8 mouse cellular contexts compared by ENCODE assay signal in the genomic region with DNA sequence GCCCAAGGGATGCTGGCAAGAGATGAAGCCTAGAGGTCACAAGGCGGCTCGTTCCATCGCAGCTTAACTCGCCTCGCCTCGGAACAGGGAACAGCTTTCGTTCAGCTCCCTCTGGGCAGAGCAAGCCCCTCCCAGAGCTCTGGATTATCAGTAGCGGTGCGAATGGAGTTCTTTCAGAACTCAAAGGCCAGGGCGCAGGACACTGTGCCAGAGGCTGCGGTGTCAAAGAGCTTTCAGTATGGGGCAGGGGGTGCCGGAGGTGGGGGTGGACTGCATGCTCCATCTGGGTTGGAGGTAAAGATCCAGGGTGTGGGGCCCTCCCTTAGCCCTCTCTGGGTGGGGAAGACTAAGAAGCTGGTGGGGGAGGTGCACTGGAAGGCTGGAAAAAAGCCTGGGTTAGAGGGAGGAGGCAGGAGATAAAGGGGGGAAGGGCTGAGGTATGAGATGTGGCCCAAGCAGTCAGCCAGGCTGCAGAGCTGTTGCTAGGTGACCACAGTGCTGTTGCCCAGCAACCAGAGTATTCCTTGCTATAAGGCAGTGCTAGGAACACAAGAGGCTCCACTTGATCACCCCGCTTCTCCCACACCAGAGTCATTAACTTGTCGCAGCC. TPM values are rescaled to one million over a fixed set of nuclear protein-coding genes. Genes with fewer than 3 reads are reported as not detected.
DNase-seq lines count a peak whose midpoint lies in the region; ATAC-seq and TF ChIP-seq lines count a peak whose summit lies in the region.

No protein-coding gene starts in this region.

- no peak for TF ChIP-seq POLR2A in kidney, adult 2 months (IDR thresholded peaks at IDR 0.05; ENCODE audit: low read depth, low read length)
- TF ChIP-seq POLR2A in thymus, adult 2 months (IDR thresholded peaks at IDR 0.05; ENCODE audit: control insufficient read depth, extremely low read depth, insufficient read depth, low read length, poor library complexity): no peak

- H3K27me3 ChIP-seq in kidney, adult 2 months (replicated peaks; ENCODE audit: control insufficient read depth, insufficient read depth, low read length): no peaks in the 10 kb centered on the region
- H3K27me3 ChIP-seq in embryonic facial prominence, embryonic 15.5 days: no peaks in the 10 kb centered on the region
- no peaks in the 10 kb centered on the region for H3K27me3 ChIP-seq in heart, embryonic 14.5 days (ENCODE audit: control insufficient read depth, insufficient read depth, low read length)
- H3K27me3 ChIP-seq in liver, embryonic 12.5 days (replicated peaks): no peaks in the 10 kb centered on the region
- H3K27me3 ChIP-seq in thymus, adult 2 months (ENCODE audit: control insufficient read depth, insufficient read depth, low read length): no peaks in the 10 kb centered on the region

- TF ChIP-seq CTCF in kidney, adult 2 months (conservative IDR thresholded peaks at IDR 0.05; ENCODE audit: insufficient read depth, insufficient read length, low read depth, low read length): no peak
- TF ChIP-seq CTCF in thymus, adult 2 months (IDR thresholded peaks at IDR 0.05; ENCODE audit: borderline replicate concordance, control insufficient read depth, extremely low read depth, insufficient read depth, low read length, poor library complexity): no peak

- H3K9me3 ChIP-seq in embryonic facial prominence, embryonic 15.5 days (replicated peaks): no peaks in the 10 kb centered on the region
- no peaks in the 10 kb centered on the region for H3K9me3 ChIP-seq in heart, embryonic 14.5 days (ENCODE audit: control insufficient read depth, low read length)
- no peaks in the 10 kb centered on the region for H3K9me3 ChIP-seq in liver, embryonic 12.5 days (replicated peaks)

- no peak overlapping the region for H3K4me3 ChIP-seq in kidney, adult 2 months (ENCODE audit: insufficient read depth, low read depth, low read length)
- H3K4me3 ChIP-seq in embryonic facial prominence, embryonic 15.5 days (replicated peaks): 0 out of 2 replicates have a peak overlapping the region, but pooled peaks have one; percentile 6
- H3K4me3 ChIP-seq in heart, embryonic 14.5 days (ENCODE audit: control insufficient read depth in 1 of 2, insufficient read depth in 1 of 2, low read depth in 1 of 2, low read length in 2 of 2): peak overlapping the region; percentile 29 to 34
- H3K4me3 ChIP-seq in liver, embryonic 12.5 days: no peak overlapping the region
- H3K4me3 ChIP-seq in thymus, adult 2 months (ENCODE audit: control insufficient read depth, insufficient read depth, low read length): no peak overlapping the region

- H3K9ac ChIP-seq in embryonic facial prominence, embryonic 15.5 days: 0 out of 2 replicates have a peak overlapping the region, but pooled peaks have one; percentile 19
- peak overlapping the region; percentile 51 for H3K9ac ChIP-seq in heart, embryonic 14.5 days (ENCODE audit: low read length)
- 0 out of 2 replicates have a peak overlapping the region, but pooled peaks have one; percentile 15 for H3K9ac ChIP-seq in liver, embryonic 12.5 days

- WGBS in kidney, adult 2 months: 26% methylated on average over 14 of the region's 14 CpGs
- WGBS in embryonic facial prominence, embryonic 15.5 days: 6% methylated on average over 14 of the region's 14 CpGs
- WGBS in heart, embryonic 14.5 days: 2% methylated on average over 14 of the region's 14 CpGs
- WGBS in liver, embryonic 12.5 days (ENCODE audit: insufficient replicate concordance): 19% methylated on average over 14 of the region's 14 CpGs
- WGBS in thymus, adult 2 months: 87% methylated on average over 14 of the region's 14 CpGs

- peak; percentile 44 for DNase-seq in kidney, adult 2 months
- no peak for DNase-seq in kidney, adult 11 months
- peak; percentile 54 to 80 for DNase-seq in kidney, postnatal 25 days
- DNase-seq in retina, adult 2 months (ENCODE audit: low read depth, low spot score): peak; percentile 71
- no peak for DNase-seq in thymus, adult 2 months

- ATAC-seq in embryonic facial prominence, embryonic 15.5 days (ENCODE audit: insufficient number of reproducible peaks, low FRiP score, low TSS enrichment, low read depth): peak; percentile 83
- ATAC-seq in heart, embryonic 14.5 days (ENCODE audit: insufficient number of reproducible peaks, insufficient read depth, low FRiP score, low read depth): peak; percentile 94
- peak; percentile 48 for ATAC-seq in liver, embryonic 12.5 days

- H3K4me2 ChIP-seq in embryonic facial prominence, embryonic 15.5 days (replicated peaks): peak overlapping the region; percentile 30
- H3K4me2 ChIP-seq in heart, embryonic 14.5 days (ENCODE audit: low read length): peak overlapping the region; percentile 59
- H3K4me2 ChIP-seq in liver, embryonic 12.5 days: peak overlapping the region; percentile 13; the same call in 1 of the 2 replicates

- H3K36me3 ChIP-seq in kidney, adult 2 months (ENCODE audit: control insufficient read depth, insufficient read depth, low read length): no peaks in the 10 kb centered on the region
- no peaks in the 10 kb centered on the region; the same call in 1 of the 2 replicates for H3K36me3 ChIP-seq in embryonic facial prominence, embryonic 15.5 days
- peaks cover 10% of the 10 kb centered on the region for H3K36me3 ChIP-seq in heart, embryonic 14.5 days (ENCODE audit: control insufficient read depth, insufficient read depth, low read length)
- H3K36me3 ChIP-seq in liver, embryonic 12.5 days: no peaks in the 10 kb centered on the region
- no peaks in the 10 kb centered on the region for H3K36me3 ChIP-seq in thymus, adult 2 months (ENCODE audit: control insufficient read depth, insufficient read depth, low read length)

- no peaks in the 10 kb centered on the region for H3K4me1 ChIP-seq in kidney, adult 2 months (ENCODE audit: control insufficient read depth, insufficient read depth, low read length)
- H3K4me1 ChIP-seq in embryonic facial prominence, embryonic 15.5 days: peaks cover 13% of the 10 kb centered on the region
- peaks cover 35 to 45% of the 10 kb centered on the region in 2 experiments for H3K4me1 ChIP-seq in heart, embryonic 14.5 days (ENCODE audit: control insufficient read depth in 2 of 2, insufficient read depth in 2 of 2, low read length in 2 of 2)
- H3K4me1 ChIP-seq in liver, embryonic 12.5 days: peaks cover 21% of the 10 kb centered on the region
- H3K4me1 ChIP-seq in thymus, adult 2 months (replicated peaks; ENCODE audit: control insufficient read depth, insufficient read depth, low read length): peaks cover 2% of the 10 kb centered on the region; the same call in 1 of the 2 replicates

- H3K27ac ChIP-seq in kidney, adult 2 months (ENCODE audit: insufficient read depth, low read depth, low read length): no peak overlapping the region
- 0 out of 2 replicates have a peak overlapping the region, but pooled peaks have one; percentile 11 for H3K27ac ChIP-seq in embryonic facial prominence, embryonic 15.5 days (replicated peaks)
- H3K27ac ChIP-seq in heart, embryonic 14.5 days (replicated peaks in 1 of 2; ENCODE audit: control insufficient read depth in 1 of 2, insufficient read depth in 1 of 2, low read depth in 2 of 2, low read length in 2 of 2): peak overlapping the region; percentile 87 to 92
- no peak overlapping the region for H3K27ac ChIP-seq in liver, embryonic 12.5 days
- H3K27ac ChIP-seq in thymus, adult 2 months (ENCODE audit: control insufficient read depth, insufficient read depth, low read length): no peak overlapping the region

RNA-seq across cellular contexts. Expression of a gene that starts 9.1 kb away (rescaled TPM):
- polyA plus RNA-seq in kidney, adult 2 months (2012; rRNA removed): 31.0 and 34.4 TPM in 2 replicates
- 89.6 and 93.7 TPM in 2 replicates for polyA plus RNA-seq in embryonic facial prominence, embryonic 15.5 days (2015; fragmentation: Nextera tagmentation; extraction: Ambion mirVana)
- polyA plus RNA-seq in heart, embryonic 14.5 days (2014; fragmentation: Nextera tagmentation; extraction: Ambion mirVana): 39.8 and 46.9 TPM in 2 replicates
- 28.3 and 29.3 TPM in 2 replicates for polyA plus RNA-seq in liver, embryonic 12.5 days (2016; fragmentation: Nextera tagmentation; extraction: Ambion mirVana)
- 106 and 112 TPM in 2 replicates for polyA plus RNA-seq in thymus, adult 2 months (2012; rRNA removed)

RNA-seq across cellular contexts. Expression of a gene that starts 9.8 kb away (rescaled TPM):
- 5.3 and 5.8 TPM in 2 replicates for polyA plus RNA-seq in kidney, adult 2 months (2012; rRNA removed)
- polyA plus RNA-seq in embryonic facial prominence, embryonic 15.5 days (2015; fragmentation: Nextera tagmentation; extraction: Ambion mirVana): 10.4 and 12.2 TPM in 2 replicates
- polyA plus RNA-seq in heart, embryonic 14.5 days (2014; fragmentation: Nextera tagmentation; extraction: Ambion mirVana): 16.1 and 20.6 TPM in 2 replicates
- 1.1 and 1.4 TPM in 2 replicates for polyA plus RNA-seq in liver, embryonic 12.5 days (2016; fragmentation: Nextera tagmentation; extraction: Ambion mirVana)
- 6.6 and 10.5 TPM in 2 replicates for polyA plus RNA-seq in thymus, adult 2 months (2012; rRNA removed)

RNA-seq across cellular contexts. Expression of a gene that starts 18.0 kb away (rescaled TPM):
- 220 and 295 TPM in 2 replicates for polyA plus RNA-seq in kidney, adult 2 months (2012; rRNA removed)
- 137 and 139 TPM in 2 replicates for polyA plus RNA-seq in embryonic facial prominence, embryonic 15.5 days (2015; fragmentation: Nextera tagmentation; extraction: Ambion mirVana)
- polyA plus RNA-seq in heart, embryonic 14.5 days (2014; fragmentation: Nextera tagmentation; extraction: Ambion mirVana): 71.8 and 71.9 TPM in 2 replicates
- 52.7 and 58.9 TPM in 2 replicates for polyA plus RNA-seq in liver, embryonic 12.5 days (2016; fragmentation: Nextera tagmentation; extraction: Ambion mirVana)
- polyA plus RNA-seq in thymus, adult 2 months (2012; rRNA removed): 418 and 504 TPM in 2 replicates

RNA-seq across cellular contexts. Expression of a gene that starts 20.4 kb away (rescaled TPM):
- 64.7 and 74.3 TPM in 2 replicates for polyA plus RNA-seq in kidney, adult 2 months (2012; rRNA removed)
- 63.8 and 65.6 TPM in 2 replicates for polyA plus RNA-seq in embryonic facial prominence, embryonic 15.5 days (2015; fragmentation: Nextera tagmentation; extraction: Ambion mirVana)
- 74.3 and 78.1 TPM in 2 replicates for polyA plus RNA-seq in heart, embryonic 14.5 days (2014; fragmentation: Nextera tagmentation; extraction: Ambion mirVana)
- 34.8 and 38.9 TPM in 2 replicates for polyA plus RNA-seq in liver, embryonic 12.5 days (2016; fragmentation: Nextera tagmentation; extraction: Ambion mirVana)
- polyA plus RNA-seq in thymus, adult 2 months (2012; rRNA removed): 65.5 and 74.2 TPM in 2 replicates

RNA-seq across cellular contexts. Expression of a gene that starts 27.6 kb away (rescaled TPM):
- 52.3 and 60.0 TPM in 2 replicates for polyA plus RNA-seq in kidney, adult 2 months (2012; rRNA removed)
- polyA plus RNA-seq in embryonic facial prominence, embryonic 15.5 days (2015; fragmentation: Nextera tagmentation; extraction: Ambion mirVana): 172 and 173 TPM in 2 replicates
- 94.2 and 97.5 TPM in 2 replicates for polyA plus RNA-seq in heart, embryonic 14.5 days (2014; fragmentation: Nextera tagmentation; extraction: Ambion mirVana)
- 173 and 184 TPM in 2 replicates for polyA plus RNA-seq in liver, embryonic 12.5 days (2016; fragmentation: Nextera tagmentation; extraction: Ambion mirVana)
- 160 and 200 TPM in 2 replicates for polyA plus RNA-seq in thymus, adult 2 months (2012; rRNA removed)

Comparison
In these comparisons a context has a peak if more than half of its experiments do, and no peak if none do; other contexts are left out.
1. DNase-seq: peak in kidney, adult 2 months (single experiment), kidney, postnatal 25 days (2 of 2) and retina, adult 2 months (single experiment); none in kidney, adult 11 months (single experiment) and thymus, adult 2 months (single experiment).
2. H3K27ac ChIP-seq: peak in embryonic facial prominence, embryonic 15.5 days (single experiment) and heart, embryonic 14.5 days (2 of 2); none in kidney, adult 2 months (single experiment), liver, embryonic 12.5 days (single experiment) and thymus, adult 2 months (single experiment).
3. H3K4me3 ChIP-seq: peak in embryonic facial prominence, embryonic 15.5 days (single experiment) and heart, embryonic 14.5 days (2 of 2); none in kidney, adult 2 months (single experiment), liver, embryonic 12.5 days (single experiment) and thymus, adult 2 months (single experiment).
4. Peak in every context shown above with its lines, with median percentiles within 50 percentile points of each other: ATAC-seq, H3K4me2 ChIP-seq and H3K9ac ChIP-seq.